Mouse (Mus musculus) ovary, postnatal 36 days (tissue): Measurements from ENCODE around the gene Fibcd1.
A peak's percentile ranks its signal among the peaks of the same experiment; 100 is the strongest.

Experiments used
- DNase-seq: peaks from one replicate; pipeline ENCODE4 v3.0.0; 2022; ENCODE audit warnings: low spot score, mixed read lengths

Fibcd1 gene

GRCm38 (mm10) chr2:31810444-31810843 is 35.4 kb downstream of the Fibcd1 start, which contains the start of gene Qrfp:
Gene Qrfp, minus strand, starts transcription at chr2:31810580.
- no peak for DNase-seq

GRCm38 (mm10) chr2:31809358-31809740 is 36.5 kb downstream of the Fibcd1 start:
- no peak for DNase-seq

- no peak for DNase-seq
Measured at GRCm38 (mm10) chr2:31808410-31809357, 37.1 kb downstream of the Fibcd1 start.

- no peak for DNase-seq
Measured at GRCm38 (mm10) chr2:31806639-31807382, 39.0 kb downstream of the Fibcd1 start.

DNA sequence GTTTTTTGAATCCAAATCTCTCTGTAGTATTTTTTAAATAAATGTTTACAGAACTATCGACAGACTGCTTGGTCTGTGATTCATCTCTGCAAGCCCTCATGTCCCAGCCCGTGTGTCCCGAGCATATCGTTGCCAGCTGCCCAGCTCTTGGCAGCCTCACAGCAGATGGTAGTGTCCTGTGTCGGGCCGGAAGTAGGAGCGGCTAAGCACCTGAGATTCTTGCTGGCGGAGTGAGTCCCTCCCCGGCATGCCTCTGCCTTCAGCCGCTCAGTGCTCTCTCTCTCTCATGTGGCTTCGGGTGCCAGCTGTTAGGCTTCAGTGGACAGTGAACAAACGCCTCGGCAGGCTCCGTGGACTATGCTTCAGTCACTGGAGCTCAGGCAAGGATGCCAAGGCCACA is 42.3 kb downstream of the Fibcd1 start:
- no peak for DNase-seq

- DNase-seq, result no peak
Measured at GRCm38 (mm10) chr2:31802811-31803210, 43.0 kb downstream of the Fibcd1 start.

- DNase-seq, result no peak
Measured at GRCm38 (mm10) chr2:31801416-31801815, 44.4 kb downstream of the Fibcd1 start.

- no peak for DNase-seq
Measured at GRCm38 (mm10) chr2:31796943-31797342, 48.9 kb downstream of the Fibcd1 start.

GRCm38 (mm10) chr2:31792611-31793010 is 53.2 kb downstream of the Fibcd1 start:
- no peak for DNase-seq

GRCm38 (mm10) chr2:31791260-31791659 is 54.5 kb downstream of the Fibcd1 start:
- no peak for DNase-seq

GRCm38 (mm10) chr2:31790728-31791251 is 55.0 kb downstream of the Fibcd1 start:
- no peak for DNase-seq

GRCm38 (mm10) chr2:31789215-31789614 is 56.6 kb downstream of the Fibcd1 start:
- no peak for DNase-seq

GRCm38 (mm10) chr2:31788227-31788626 is 57.6 kb downstream of the Fibcd1 start:
- DNase-seq, result no peak

DNA sequence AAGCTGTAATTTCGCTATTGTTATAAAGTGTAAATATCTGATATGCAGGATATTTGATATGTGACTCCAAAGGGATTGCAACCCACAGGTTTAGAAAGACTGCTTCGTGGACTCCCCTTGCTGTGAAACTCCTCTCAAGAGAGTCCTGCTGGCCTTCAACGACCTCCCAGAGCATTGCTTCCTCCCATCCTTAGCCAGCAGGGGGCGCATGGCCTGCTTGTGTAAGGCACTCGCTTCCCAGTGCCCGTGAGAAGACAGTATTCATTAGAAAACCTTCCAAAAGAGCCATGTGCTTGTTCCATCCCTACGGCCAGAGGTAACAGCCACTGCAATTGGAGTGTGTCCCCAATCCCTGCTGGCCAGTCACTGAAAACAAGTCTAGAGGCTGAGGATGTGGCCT is 58.8 kb downstream of the Fibcd1 start:
- DNase-seq, result peak; percentile 76

- DNase-seq, result peak; percentile 44
Measured at GRCm38 (mm10) chr2:31785074-31785473, 60.7 kb downstream of the Fibcd1 start.

- no peak for DNase-seq
Measured at GRCm38 (mm10) chr2:31782958-31783602, 62.7 kb downstream of the Fibcd1 start.

DNA sequence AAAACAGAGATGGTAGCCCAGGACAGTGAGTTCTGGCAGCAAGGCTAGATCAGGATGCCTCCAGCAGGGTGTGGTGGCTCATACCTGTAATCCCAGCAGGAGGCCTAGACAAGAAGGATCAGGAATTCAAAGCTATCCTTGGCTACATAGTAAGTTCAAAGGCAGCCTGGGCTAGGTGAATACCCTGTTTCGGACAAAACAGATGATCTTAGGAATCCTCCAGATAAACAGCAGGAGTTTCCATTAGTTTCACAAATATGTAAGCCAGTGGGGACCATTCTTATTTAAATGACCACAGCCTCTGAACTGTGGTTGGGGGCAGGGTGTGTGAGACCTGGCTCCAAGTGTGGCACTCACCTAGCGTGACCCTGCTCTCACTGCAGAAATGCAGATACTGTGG is 66.5 kb downstream of the Fibcd1 start:
- DNase-seq, result no peak

DNA sequence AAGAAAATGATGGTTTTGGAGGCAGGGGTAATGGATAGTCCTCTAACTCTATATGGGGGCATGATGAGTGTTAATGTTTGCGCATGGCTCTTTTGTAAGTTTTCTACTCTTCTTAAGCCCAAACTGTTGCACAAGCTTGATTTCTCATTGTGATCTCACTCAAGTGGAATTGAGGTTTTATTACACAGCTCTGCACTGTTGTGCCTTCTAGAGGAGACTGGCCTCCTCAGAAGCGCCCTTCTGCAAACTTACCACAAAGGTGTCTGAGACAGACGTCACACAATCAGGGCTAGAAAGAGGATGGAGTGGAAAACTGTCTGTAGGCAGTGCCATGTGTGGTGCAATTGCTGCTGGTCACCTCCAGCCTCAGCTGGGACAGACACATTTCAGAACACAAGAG is 69.3 kb downstream of the Fibcd1 start:
- no peak for DNase-seq

DNA sequence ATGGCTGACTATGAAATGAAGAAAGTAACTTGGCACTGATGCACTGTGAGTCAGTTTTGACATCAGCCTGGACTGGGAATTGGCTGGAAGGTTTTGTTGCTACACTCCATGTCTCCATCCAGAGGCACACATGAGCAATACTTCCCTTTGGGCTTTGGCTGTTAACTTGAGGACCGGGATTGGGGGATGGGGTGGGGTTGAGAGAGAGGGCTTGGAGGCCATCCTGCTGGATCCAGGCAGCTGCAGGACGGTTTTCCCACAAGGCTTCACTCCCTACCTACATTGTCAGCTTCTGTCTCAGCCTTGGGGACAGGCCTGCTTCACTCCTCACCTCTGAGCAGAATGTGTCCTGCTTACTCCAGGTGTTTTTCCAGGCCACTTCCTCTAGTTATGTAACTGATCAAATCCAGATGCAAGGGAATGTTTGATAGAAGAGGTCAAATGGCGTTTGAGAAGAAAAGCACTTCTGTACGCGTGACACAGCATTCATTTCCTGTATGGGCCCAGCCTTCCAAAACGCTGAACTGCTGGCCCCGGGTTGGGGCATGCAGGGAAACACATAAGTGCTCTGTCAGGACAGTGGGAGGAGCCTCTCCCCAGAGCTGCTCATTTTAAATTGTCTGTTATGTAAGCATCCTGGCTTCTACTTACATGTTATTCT is 74.9 kb downstream of the Fibcd1 start:
- peak; percentile 34 for DNase-seq

DNA sequence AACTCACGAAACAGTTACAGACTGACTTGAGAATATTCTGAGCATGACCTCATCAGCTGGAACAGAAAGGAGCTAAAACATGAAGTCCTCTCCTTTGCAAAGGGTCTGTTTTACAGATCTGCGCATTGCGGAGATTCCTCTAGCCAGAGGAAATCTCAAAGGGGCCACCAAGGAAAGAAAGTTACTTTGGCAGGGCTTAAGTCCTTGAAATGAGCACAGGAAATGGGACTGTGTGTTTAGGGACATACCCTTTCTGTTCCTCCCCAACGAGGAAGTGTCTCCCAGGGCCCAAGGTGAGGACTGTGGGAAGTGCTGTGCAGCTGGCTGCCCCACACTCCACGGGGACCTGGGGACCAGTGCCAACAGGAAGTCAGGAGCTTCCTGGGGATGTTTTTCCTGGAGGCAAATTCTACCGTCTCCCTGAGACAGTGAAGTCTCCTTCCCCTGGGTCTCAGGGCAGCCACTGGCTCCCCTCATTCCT is 76.1 kb downstream of the Fibcd1 start:
- DNase-seq, result peak; percentile 47

GRCm38 (mm10) chr2:31769115-31769514 is 76.7 kb downstream of the Fibcd1 start:
- DNase-seq, result no peak

- no peak for DNase-seq
Measured at GRCm38 (mm10) chr2:31767815-31768214, 78.0 kb downstream of the Fibcd1 start.
